ENCODE assay signal across 9 mouse cellular contexts in the genomic region with DNA sequence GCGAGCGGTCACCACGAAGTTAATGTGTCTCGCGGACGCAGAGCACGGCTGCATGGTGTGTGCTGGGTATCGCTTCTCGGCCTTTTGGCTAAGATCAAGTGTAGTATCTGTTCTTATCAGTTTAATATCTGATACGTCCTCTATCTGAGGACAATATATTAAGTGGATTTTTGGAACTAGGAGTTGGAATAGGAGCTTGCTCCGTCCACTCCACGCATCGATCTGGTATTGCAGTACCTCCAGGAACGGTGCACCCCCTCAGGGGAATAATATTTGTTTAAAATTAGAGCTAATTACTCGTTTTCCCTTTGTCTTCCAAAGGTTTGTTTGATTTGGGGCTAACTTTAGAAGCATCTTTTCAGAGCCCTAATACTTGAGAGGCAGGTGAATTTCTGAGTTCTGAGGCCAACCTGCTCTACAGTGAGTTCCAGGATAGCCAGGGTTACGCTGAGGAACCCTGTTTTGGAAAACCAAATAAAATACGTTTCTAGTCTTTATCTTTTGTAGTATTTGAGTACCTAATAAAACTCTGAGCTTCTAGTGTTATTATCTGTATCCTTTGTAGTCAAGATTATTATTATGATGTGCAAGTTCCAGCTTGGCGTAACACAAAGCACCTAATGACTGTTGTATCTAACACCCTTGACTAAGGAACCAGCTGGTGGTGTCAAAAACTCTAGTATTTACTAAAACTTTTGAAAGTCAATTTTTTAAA. TPM values are rescaled to one million over a fixed set of nuclear protein-coding genes. Genes with fewer than 3 reads are reported as not detected.
DNase-seq lines count a peak whose midpoint lies in the region; ATAC-seq and TF ChIP-seq lines count a peak whose summit lies in the region.
"Had no signal": no experiment of that assay in that cellular context is flagged by ENCODE, and none has a peak within 500 bp of the region (broad histone marks: within the 10 kb centered on the region; RNA-seq: fewer than 3 reads in every experiment).

No protein-coding gene starts in this region.

- peaks cover 7 to 26% of the 10 kb centered on the region in 2 experiments; a peak in 3 of 4 replicates for H3K4me1 ChIP-seq in ES-E14 (ENCODE audit: control insufficient read depth in 2 of 2, insufficient read depth in 2 of 2, low read length in 2 of 2, poor library complexity in 1 of 2)
- H3K4me1 ChIP-seq in cortical plate, adult 2 months (ENCODE audit: control insufficient read depth, insufficient read depth, low read length): no peaks in the 10 kb centered on the region
- H3K4me1 ChIP-seq in limb, embryonic 14.5 days (ENCODE audit: control insufficient read depth, insufficient read depth, low read length): no peaks in the 10 kb centered on the region

- in situ Hi-C loops in ES-E14 (cut with MboI; ENCODE audit: low sequenced_read_pairs in 2 of 2, unreplicated experiment in 2 of 2): no loop called here

- H3K9ac ChIP-seq in ES-E14 (ENCODE audit: insufficient read depth, low read depth, low read length, poor library complexity, severe bottlenecking): no peak overlapping the region
- H3K9ac ChIP-seq in limb, embryonic 14.5 days (ENCODE audit: low read depth, low read length, severe bottlenecking): peak overlapping the region; percentile 53

- 0 out of 2 replicates have a peak, but pooled peaks have one; percentile 29 for TF ChIP-seq POLR2A in cortical plate, adult 2 months (IDR thresholded peaks at IDR 0.05; ENCODE audit: extremely low read depth, insufficient read depth, low read length)
- no peak for TF ChIP-seq POLR2A in limb, embryonic 14.5 days (IDR thresholded peaks at IDR 0.05; ENCODE audit: borderline replicate concordance, extremely low read depth, insufficient read depth, insufficient read length)

- H3K4me3 ChIP-seq in ES-E14 (ENCODE audit: insufficient read depth in 1 of 2, low read depth in 1 of 2, low read length in 2 of 2, poor library complexity in 1 of 2, severe bottlenecking in 1 of 2): no peak overlapping the region
- peak overlapping the region; percentile 46; the same call in 1 of the 2 replicates for H3K4me3 ChIP-seq in cortical plate, adult 2 months (ENCODE audit: insufficient read depth, low read length)
- H3K4me3 ChIP-seq in limb, embryonic 14.5 days (replicated peaks; ENCODE audit: low read length): peak overlapping the region; percentile 44

- DNase-seq in layer of hippocampus, adult 9-11 months: peak; percentile 56
- no peak for DNase-seq in layer of hippocampus, postnatal 25 days (ENCODE audit: extremely low spot score in 1 of 2, low spot score in 1 of 2)
- no peak for DNase-seq in ES-E14 (ENCODE audit: low read depth, low spot score)
- DNase-seq in heart, postnatal 4 days: peak; percentile 46
- peak; percentile 94 for DNase-seq in limb, embryonic 14.5 days (ENCODE audit: low spot score)
- peak; percentile 58 for DNase-seq in naive thymus-derived CD4-positive, alpha-beta T cell, adult 2 months (ENCODE audit: low read depth)
- no peak for DNase-seq in right cerebral cortex, postnatal 36 days (ENCODE audit: low spot score in 2 of 2)

- no peaks in the 10 kb centered on the region for H3K9me3 ChIP-seq in ES-E14 (ENCODE audit: control insufficient read depth, insufficient read depth, low read depth, low read length)
- H3K9me3 ChIP-seq in limb, embryonic 14.5 days (ENCODE audit: control insufficient read depth, low read length): no peaks in the 10 kb centered on the region

- peaks cover 16% of the 10 kb centered on the region; the same call in 1 of the 2 replicates for H3K27me3 ChIP-seq in limb, embryonic 14.5 days (ENCODE audit: control insufficient read depth, insufficient read depth, low read length)

- no peak for TF ChIP-seq CTCF in cortical plate, adult 2 months (IDR thresholded peaks at IDR 0.05; ENCODE audit: extremely low read depth, insufficient read depth, low read length)

- ATAC-seq in limb, embryonic 14.5 days (ENCODE audit: low FRiP score, low read depth): peak; percentile 87

- peak overlapping the region; percentile 67 for H3K4me2 ChIP-seq in limb, embryonic 14.5 days (replicated peaks; ENCODE audit: low read depth, low read length, severe bottlenecking)

- under 1% methylated on average over 9 of the region's 18 CpGs for WGBS in limb, embryonic 14.5 days

- no peaks in the 10 kb centered on the region for H3K36me3 ChIP-seq in ES-E14 (ENCODE audit: control insufficient read depth, insufficient read depth, low read length, poor library complexity, severe bottlenecking)
- no peaks in the 10 kb centered on the region for H3K36me3 ChIP-seq in limb, embryonic 14.5 days (ENCODE audit: control insufficient read depth, insufficient read depth, low read length)

- H3K27ac ChIP-seq in ES-E14 (ENCODE audit: insufficient read depth, low read depth, low read length, poor library complexity, severe bottlenecking): no peak overlapping the region; the same call in 1 of the 2 replicates
- H3K27ac ChIP-seq in cortical plate, adult 2 months (ENCODE audit: insufficient read depth, low read length): no peak overlapping the region
- no peak overlapping the region for H3K27ac ChIP-seq in limb, embryonic 14.5 days (replicated peaks; ENCODE audit: low read depth, low read length)

TF ChIP-seq in ES-E14, 5 proteins besides CTCF, POLR2A, EP300 and RAD21:
- TF ChIP-seq ZC3H11A (IDR thresholded peaks at IDR 0.05; ENCODE audit: borderline replicate concordance, low read depth, low read length) (no peak), HCFC1 (IDR thresholded peaks at IDR 0.05; ENCODE audit: borderline replicate concordance, insufficient read depth, low read length) (peak; percentile 66; the same call in 1 of the 2 replicates)

RNA-seq across cellular contexts. Expression of gene Mreg, which starts 14.2 kb away (rescaled TPM):
- 1 to 10 TPM; 3.5 to 4.0 TPM for total RNA-seq in layer of hippocampus, postnatal 25 days (2021)
- 92.1 and 94.8 TPM in 2 replicates for total RNA-seq in ES-E14 (2012; rRNA removed)
- 3.2 and 3.8 TPM in 2 replicates for polyA plus RNA-seq in cortical plate, adult 2 months (2012; rRNA removed)
- 10 to 100 TPM; 17.7 to 21.1 TPM for total RNA-seq in heart, postnatal 4 days (2021)
- 1.1 and 1.5 TPM in 2 replicates for polyA plus RNA-seq in limb, embryonic 14.5 days (2012; rRNA removed)
- polyA plus RNA-seq in limb, embryonic 14.5 days (2014; fragmentation: Nextera tagmentation; extraction: Ambion mirVana): 3.4 and 4.6 TPM in 2 replicates

RNA-seq across cellular contexts. Expression of gene Pecr, which starts 57.8 kb away (rescaled TPM):
- total RNA-seq in layer of hippocampus, postnatal 25 days (2021): 1 to 10 TPM; 5.2 to 5.9 TPM
- total RNA-seq in ES-E14 (2012; rRNA removed): 14.3 and 16.8 TPM in 2 replicates
- polyA plus RNA-seq in cortical plate, adult 2 months (2012; rRNA removed): 7.2 and 7.4 TPM in 2 replicates
- total RNA-seq in heart, postnatal 4 days (2021): 10 to 100 TPM; 11.7 to 12.1 TPM
- 20.1 and 20.5 TPM in 2 replicates for polyA plus RNA-seq in limb, embryonic 14.5 days (2012; rRNA removed)
- polyA plus RNA-seq in limb, embryonic 14.5 days (2014; fragmentation: Nextera tagmentation; extraction: Ambion mirVana): 29.5 and 31.2 TPM in 2 replicates

RNA-seq across cellular contexts. Expression of gene Tmem169, which starts 57.8 kb away (rescaled TPM):
- total RNA-seq in layer of hippocampus, postnatal 25 days (2021): 10 to 100 TPM; 18.0 to 20.6 TPM
- total RNA-seq in ES-E14 (2012; rRNA removed): 0.32 and 0.36 TPM in 2 replicates
- 15.9 and 18.2 TPM in 2 replicates for polyA plus RNA-seq in cortical plate, adult 2 months (2012; rRNA removed)
- total RNA-seq in heart, postnatal 4 days (2021): under 1 TPM; 0.12 to 0.16 TPM
- polyA plus RNA-seq in limb, embryonic 14.5 days (2012; rRNA removed): 3.8 and 4.0 TPM in 2 replicates
- 3.0 and 4.6 TPM in 2 replicates for polyA plus RNA-seq in limb, embryonic 14.5 days (2014; fragmentation: Nextera tagmentation; extraction: Ambion mirVana)
- total RNA-seq: heart, adult 18-20 months had no signal

Comparison
In these comparisons a context has a peak if more than half of its experiments do, and no peak if none do; other contexts are left out.
1. DNase-seq: peak in layer of hippocampus, adult 9-11 months (single experiment), heart, postnatal 4 days (single experiment), limb, embryonic 14.5 days (single experiment) and naive thymus-derived CD4-positive, alpha-beta T cell, adult 2 months (single experiment); none in layer of hippocampus, postnatal 25 days (0 of 2), ES-E14 (single experiment) and right cerebral cortex, postnatal 36 days (0 of 2).
2. H3K4me3 ChIP-seq: peak in cortical plate, adult 2 months (single experiment) and limb, embryonic 14.5 days (single experiment); none in ES-E14 (0 of 2).
3. RNA of gene Tmem169, which starts 57.8 kb away (total RNA-seq): 18.0 to 20.6 TPM in layer of hippocampus, postnatal 25 days; 0.32 to 0.36 TPM in ES-E14 and 0.12 to 0.16 TPM in heart, postnatal 4 days; every median in the first group is over 10 times any median in the second.